Mouse (Mus musculus): ENCODE measurements around the gene Cep41. TPM values are rescaled to one million over a fixed set of nuclear protein-coding genes. Genes with fewer than 3 reads are reported as not detected.

Cep41 gene
- polyA plus RNA-seq, 1 experiment from 2014 or later: 22.1 TPM

DNA sequence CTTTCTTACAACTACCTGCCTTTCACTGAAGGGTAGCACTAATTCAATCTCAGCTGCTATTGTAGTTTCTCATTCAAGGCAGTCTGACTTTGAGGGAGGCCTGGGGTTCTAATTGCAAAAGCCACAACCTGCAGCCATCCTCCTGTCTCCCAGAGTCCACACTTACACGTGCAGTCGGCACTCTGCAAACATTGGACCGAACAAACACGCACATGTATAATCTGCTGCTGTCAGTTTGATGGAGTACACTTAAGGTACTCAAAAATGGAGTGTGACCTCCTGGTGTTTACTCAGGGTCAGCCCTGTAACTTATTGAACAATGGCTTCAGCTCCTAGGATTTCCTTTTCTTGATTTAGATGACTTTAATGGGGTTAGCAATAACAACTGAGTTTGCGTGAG, 14.0 kb downstream of the Cep41 start:
- H3K9me3 ChIP-seq: no peaks in the 10 kb centered on the region
- H3K4me1 ChIP-seq: peaks cover 85% of the 10 kb centered on the region
- H3K4me3 ChIP-seq: no peak overlapping the region
- H3K36me3 ChIP-seq (replicated peaks): peaks cover 7% of the 10 kb centered on the region; the same call in 1 of the 2 replicates
- peak overlapping the region; percentile 74 for H3K27ac ChIP-seq
- DNase-seq (ENCODE audit: extremely low spot score, low spot score): no peak
- no peaks in the 10 kb centered on the region for H3K27me3 ChIP-seq (ENCODE audit: poor library complexity, severe bottlenecking)
- WGBS: 82% methylated on average over 5 of the region's 5 CpGs

DNA sequence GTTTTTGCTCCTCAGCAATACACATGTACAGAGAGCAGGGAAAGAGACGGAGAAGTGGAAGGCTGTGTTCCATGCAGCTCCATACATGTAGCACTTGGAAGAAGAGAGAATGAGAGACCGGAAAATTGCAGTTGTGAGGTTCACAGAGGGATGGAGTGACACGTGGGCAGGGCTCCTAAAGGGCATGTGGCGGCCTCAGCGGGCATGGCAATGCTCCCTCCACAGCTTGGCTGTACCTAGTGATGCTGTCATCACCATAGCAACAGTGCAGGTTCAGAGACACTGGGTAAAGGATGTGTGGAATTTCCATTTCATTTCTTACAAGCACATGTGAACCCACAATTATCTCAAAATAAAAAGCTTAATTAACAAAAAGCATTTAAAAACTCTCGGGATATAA, 15.1 kb downstream of the Cep41 start:
- Histone ChIP-seq H3K9me3 (no peaks in the 10 kb centered on the region), H3K27ac (peak overlapping the region; percentile 75), H3K27me3 (ENCODE audit: poor library complexity, severe bottlenecking) (no peaks in the 10 kb centered on the region), H3K4me3 (no peak overlapping the region), H3K36me3 (replicated peaks) (peaks cover 7% of the 10 kb centered on the region; the same call in 1 of the 2 replicates), H3K4me1 (peaks cover 96% of the 10 kb centered on the region)
- DNase-seq (ENCODE audit: extremely low spot score, low spot score): no peak
- WGBS: 78% methylated on average over 6 of the region's 6 CpGs

DNA sequence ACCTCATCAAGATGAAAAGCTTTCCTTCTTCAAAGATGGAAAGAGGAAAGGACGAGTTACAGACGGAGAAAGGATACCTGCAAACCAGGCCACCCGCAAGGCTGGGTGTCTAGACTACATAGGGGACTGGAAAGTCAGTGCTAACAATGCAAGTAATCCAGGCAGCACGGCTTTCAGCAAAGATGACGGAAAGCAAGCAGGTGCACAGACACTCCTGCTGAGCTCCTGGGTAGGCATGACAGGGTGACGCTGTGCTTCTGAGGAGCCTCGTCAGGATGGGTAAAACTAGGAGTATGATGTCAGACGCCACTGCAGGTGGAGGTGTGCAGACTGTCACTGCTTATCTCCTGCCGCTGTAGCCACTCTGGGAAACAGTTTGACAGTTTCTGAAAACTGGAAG, 16.0 kb downstream of the Cep41 start:
- DNase-seq (ENCODE audit: extremely low spot score, low spot score): no peak
- H3K27ac ChIP-seq: peak overlapping the region; percentile 71
- WGBS: 74% methylated on average over 9 of the region's 9 CpGs
- H3K9me3 ChIP-seq: no peaks in the 10 kb centered on the region
- peaks cover 2% of the 10 kb centered on the region; the same call in 1 of the 2 replicates for H3K36me3 ChIP-seq (replicated peaks)
- H3K4me3 ChIP-seq: no peak overlapping the region
- H3K27me3 ChIP-seq (ENCODE audit: poor library complexity, severe bottlenecking): no peaks in the 10 kb centered on the region
- H3K4me1 ChIP-seq: peaks cover 96% of the 10 kb centered on the region

DNA sequence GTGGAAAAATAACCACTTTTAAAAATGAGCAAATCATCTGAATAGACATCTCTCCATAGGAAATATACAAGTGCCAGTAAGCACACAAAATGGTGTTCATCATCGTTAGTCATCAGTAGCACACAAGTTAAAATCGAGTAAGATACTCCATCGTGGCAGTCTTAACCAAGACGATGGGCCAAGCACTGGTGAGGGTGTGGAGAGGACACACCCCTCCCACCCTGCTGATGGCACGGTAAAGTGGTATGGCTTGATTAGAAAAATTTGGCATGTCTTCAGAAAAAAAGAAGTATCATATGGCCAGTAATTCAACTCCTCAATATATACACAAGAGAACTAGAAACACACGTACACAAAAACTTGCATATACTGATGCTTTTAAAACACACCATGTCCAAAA, 17.0 kb downstream of the Cep41 start:
- H3K9me3 ChIP-seq: no peaks in the 10 kb centered on the region
- H3K27ac ChIP-seq: peak overlapping the region; percentile 93
- no peak for DNase-seq (ENCODE audit: extremely low spot score, low spot score)
- WGBS: 86% methylated on average over 6 of the region's 6 CpGs
- peaks cover 2% of the 10 kb centered on the region; the same call in 1 of the 2 replicates for H3K36me3 ChIP-seq (replicated peaks)
- H3K4me3 ChIP-seq: no peak overlapping the region
- no peaks in the 10 kb centered on the region for H3K27me3 ChIP-seq (ENCODE audit: poor library complexity, severe bottlenecking)
- peaks cover 98% of the 10 kb centered on the region for H3K4me1 ChIP-seq

DNA sequence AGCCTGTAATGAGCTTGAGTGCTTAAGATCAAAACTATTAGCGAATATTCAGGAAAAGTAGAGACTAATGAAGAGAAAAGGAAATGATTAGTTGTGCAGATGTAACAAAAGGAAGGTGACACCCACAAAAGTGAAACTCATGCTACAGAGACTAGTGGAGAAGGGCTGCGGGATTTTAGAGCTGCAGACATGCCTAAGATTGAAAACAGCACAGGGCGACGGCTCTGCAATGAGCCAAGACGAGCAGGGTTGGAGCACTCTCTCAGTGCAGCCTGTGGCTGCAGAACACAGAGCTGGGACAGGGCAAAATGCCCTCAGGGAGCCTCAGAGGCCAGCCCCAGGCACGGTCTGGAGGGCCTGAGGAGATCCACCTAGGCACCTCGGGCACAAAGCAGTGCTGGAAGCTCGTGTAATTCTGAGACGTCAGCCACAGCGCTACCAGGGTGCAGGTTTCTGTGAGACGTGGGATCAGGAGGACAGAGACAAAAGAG, 18.2 kb downstream of the Cep41 start:
- 10% methylated on average over 11 of the region's 11 CpGs for WGBS
- no peaks in the 10 kb centered on the region for H3K27me3 ChIP-seq (ENCODE audit: poor library complexity, severe bottlenecking)
- DNase-seq (ENCODE audit: extremely low spot score, low spot score): peak; percentile 55
- H3K36me3 ChIP-seq (replicated peaks): peaks cover 2% of the 10 kb centered on the region; the same call in 1 of the 2 replicates
- peak overlapping the region; percentile 93 for H3K27ac ChIP-seq
- no peaks in the 10 kb centered on the region for H3K9me3 ChIP-seq
- H3K4me3 ChIP-seq: peak overlapping the region; percentile 28
- peaks cover 95% of the 10 kb centered on the region for H3K4me1 ChIP-seq

DNA sequence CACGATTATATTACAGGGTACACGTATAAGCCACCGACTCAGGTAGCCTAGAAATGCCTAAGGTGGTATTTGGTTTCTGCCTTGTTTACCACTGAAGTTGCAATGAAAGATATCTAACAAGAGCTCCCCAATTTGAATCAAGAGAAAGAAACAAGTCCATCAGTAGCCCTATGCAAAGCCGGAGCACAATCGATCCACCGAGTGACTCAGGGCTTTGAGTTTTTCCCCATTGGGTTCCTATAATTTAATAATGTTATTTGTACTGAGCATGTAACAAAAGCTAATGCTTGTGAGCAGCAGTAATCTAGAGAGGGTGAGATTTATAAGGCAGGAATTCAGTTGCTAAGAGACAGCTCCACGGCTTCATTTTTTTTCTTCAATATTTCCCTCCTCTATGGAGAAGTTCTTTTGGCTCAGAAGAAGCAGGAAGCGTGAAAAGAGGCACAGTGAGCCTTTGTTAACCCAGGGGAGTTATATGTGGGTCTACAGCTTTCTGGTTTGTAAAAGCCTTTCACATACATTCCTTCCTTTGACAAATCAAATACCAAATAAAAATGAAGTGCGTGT, 18.8 kb downstream of the Cep41 start:
- no peaks in the 10 kb centered on the region for H3K9me3 ChIP-seq
- H3K4me3 ChIP-seq: peak overlapping the region; percentile 28
- peak overlapping the region; percentile 93 for H3K27ac ChIP-seq
- 43% methylated on average over 9 of the region's 9 CpGs for WGBS
- H3K36me3 ChIP-seq (replicated peaks): 0 out of 2 replicates have a peak, but pooled peaks cover 2% of the 10 kb centered on the region
- peaks cover 94% of the 10 kb centered on the region for H3K4me1 ChIP-seq
- DNase-seq (ENCODE audit: extremely low spot score, low spot score): no peak
- peaks cover under 1% of the 10 kb centered on the region; the same call in 1 of the 2 replicates for H3K27me3 ChIP-seq (ENCODE audit: poor library complexity, severe bottlenecking)

DNA sequence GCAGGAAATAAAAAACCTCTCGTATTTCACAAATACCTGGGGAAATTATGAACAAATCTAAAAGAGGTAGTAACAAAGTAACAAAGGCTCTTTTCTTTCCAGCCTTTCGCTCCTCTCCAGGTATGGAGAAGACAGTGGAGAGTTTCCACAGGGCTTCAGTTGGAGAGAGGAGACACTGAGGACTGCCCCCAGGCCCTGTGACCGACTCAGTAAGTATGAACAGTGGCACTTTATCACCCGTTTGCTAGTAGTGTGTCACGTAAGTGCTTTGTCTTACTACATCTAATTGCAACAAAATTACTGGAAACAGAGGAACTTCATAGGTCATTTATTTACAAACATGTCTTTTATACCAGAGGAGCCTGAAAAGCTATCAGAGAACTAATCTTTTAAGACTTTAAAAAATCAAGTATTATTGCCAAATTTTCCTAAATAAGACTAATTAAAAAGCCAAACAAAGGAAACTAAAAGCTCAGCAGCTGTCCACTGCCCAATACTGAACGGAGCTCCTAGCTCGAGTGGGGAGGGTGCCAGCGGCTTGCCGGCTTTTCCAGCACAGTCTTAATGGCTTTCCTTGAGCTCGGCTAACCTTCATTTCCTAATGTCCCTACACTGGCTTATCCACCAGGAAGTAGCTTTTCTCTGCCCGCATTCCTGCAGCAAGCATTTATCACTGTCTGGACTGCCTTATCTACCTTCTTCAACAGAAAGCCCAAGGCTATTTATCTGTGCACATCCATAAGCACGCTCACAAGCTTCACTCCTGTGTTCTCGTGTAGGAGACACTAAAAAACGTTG, 19.6 kb downstream of the Cep41 start:
- Histone ChIP-seq H3K36me3 (replicated peaks) (no peaks in the 10 kb centered on the region), H3K27me3 (ENCODE audit: poor library complexity, severe bottlenecking) (peaks cover 9% of the 10 kb centered on the region), H3K4me1 (peaks cover 94% of the 10 kb centered on the region), H3K27ac (peak overlapping the region; percentile 93), H3K9me3 (no peaks in the 10 kb centered on the region), H3K4me3 (peak overlapping the region; percentile 16; the same call in 1 of the 2 replicates)
- no peak for DNase-seq (ENCODE audit: extremely low spot score, low spot score)
- 30% methylated on average over 14 of the region's 14 CpGs for WGBS

DNA sequence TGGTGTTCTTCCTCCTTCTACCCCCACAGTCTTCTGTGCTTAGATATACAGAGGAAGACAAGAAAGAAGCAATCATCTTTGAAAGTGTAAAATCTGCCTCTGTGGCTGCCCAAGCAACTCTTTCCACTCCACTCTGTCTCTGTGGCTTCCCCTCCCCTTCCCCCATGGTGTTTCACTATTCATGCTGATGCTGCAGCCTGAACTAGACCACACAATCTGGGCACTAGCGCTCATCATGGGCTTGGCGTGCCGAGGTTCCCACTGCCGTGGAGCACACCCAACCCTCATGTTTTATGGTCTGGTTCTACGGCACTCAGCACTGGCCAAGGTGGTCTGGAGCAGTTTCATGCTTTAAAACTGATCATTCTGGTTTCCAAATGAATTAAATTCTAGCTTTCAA, 21.9 kb downstream of the Cep41 start:
- DNase-seq (ENCODE audit: extremely low spot score, low spot score): no peak
- peaks cover 9% of the 10 kb centered on the region for H3K27me3 ChIP-seq (ENCODE audit: poor library complexity, severe bottlenecking)
- no peak overlapping the region for H3K4me3 ChIP-seq
- H3K27ac ChIP-seq: peak overlapping the region; percentile 78
- no peaks in the 10 kb centered on the region for H3K9me3 ChIP-seq
- H3K4me1 ChIP-seq: peaks cover 94% of the 10 kb centered on the region
- H3K36me3 ChIP-seq (replicated peaks): no peaks in the 10 kb centered on the region
- 83% methylated on average over 5 of the region's 5 CpGs for WGBS

DNA sequence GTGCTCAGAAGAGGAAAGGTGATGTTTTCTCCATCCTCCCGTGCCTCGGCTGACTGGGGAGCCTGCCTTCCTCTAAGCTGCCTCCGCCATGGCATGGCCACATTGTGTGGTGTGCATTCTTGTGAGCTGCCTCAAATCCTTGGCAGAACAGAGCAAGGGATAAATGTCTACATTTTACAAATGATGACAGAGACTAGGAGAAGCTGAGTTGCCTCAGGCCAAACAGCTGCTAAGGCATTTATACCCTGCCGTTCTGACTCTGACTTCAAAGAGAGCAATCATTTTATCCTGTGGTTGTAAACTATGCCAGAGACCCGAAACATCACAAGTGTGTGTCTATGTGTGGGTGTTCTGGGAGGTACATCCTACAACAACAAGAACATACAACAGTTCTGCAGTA, 26.0 kb downstream of the Cep41 start:
- peaks cover 81% of the 10 kb centered on the region for H3K4me1 ChIP-seq
- H3K27ac ChIP-seq: peak overlapping the region; percentile 77
- no peak overlapping the region for H3K4me3 ChIP-seq
- H3K36me3 ChIP-seq (replicated peaks): no peaks in the 10 kb centered on the region
- 46% methylated on average over 5 of the region's 5 CpGs for WGBS
- no peak for DNase-seq (ENCODE audit: extremely low spot score, low spot score)
- peaks cover 9% of the 10 kb centered on the region for H3K27me3 ChIP-seq (ENCODE audit: poor library complexity, severe bottlenecking)
- H3K9me3 ChIP-seq: no peaks in the 10 kb centered on the region

DNA sequence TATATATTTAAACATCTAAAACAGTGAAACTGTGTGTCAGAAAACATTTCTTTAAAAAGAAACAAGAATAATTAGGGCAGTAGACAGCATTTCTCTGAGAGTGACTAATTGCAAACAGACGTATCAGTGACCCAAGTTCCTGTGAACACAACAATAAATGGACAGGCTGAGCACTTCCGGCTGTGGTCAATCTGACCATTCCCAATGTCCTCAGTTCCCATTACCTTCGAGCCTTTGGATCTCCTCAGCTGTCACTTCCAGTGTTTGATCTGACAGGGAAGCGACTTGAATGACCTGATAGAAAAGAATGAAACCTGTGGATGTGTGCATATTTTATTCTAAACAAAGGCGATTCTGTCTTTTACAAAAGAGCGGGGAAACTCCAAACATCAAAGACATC, 27.5 kb downstream of the Cep41 start:
- Histone ChIP-seq H3K27me3 (ENCODE audit: poor library complexity, severe bottlenecking) (peaks cover 9% of the 10 kb centered on the region), H3K4me1 (peaks cover 78% of the 10 kb centered on the region), H3K4me3 (no peak overlapping the region), H3K9me3 (no peaks in the 10 kb centered on the region), H3K27ac (peak overlapping the region; percentile 82), H3K36me3 (replicated peaks) (no peaks in the 10 kb centered on the region)
- WGBS: 40% methylated on average over 6 of the region's 6 CpGs
- no peak for DNase-seq (ENCODE audit: extremely low spot score, low spot score)

DNA sequence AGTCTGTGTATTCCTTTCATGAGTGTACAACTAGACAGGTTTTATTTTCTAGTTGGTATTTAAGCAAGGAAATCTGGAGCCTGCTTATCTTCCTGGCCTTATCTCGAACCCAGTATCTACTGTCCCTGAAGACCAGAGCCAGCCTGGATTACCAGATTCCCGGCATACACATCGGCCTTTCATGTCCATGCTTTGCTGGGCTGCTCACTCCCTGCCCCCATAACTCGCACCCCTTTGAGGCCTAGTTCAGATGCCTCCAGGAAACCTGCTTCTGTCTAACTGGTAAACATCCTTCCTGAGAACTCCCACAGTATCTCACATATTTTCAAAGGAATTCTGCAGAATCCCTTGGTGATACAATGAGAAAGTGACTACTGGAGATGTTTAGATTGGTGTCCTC, 28.3 kb downstream of the Cep41 start:
- peak overlapping the region; percentile 82 for H3K27ac ChIP-seq
- no peak for DNase-seq (ENCODE audit: extremely low spot score, low spot score)
- peaks cover 9% of the 10 kb centered on the region for H3K27me3 ChIP-seq (ENCODE audit: poor library complexity, severe bottlenecking)
- H3K4me3 ChIP-seq: no peak overlapping the region
- peaks cover 84% of the 10 kb centered on the region for H3K4me1 ChIP-seq
- H3K9me3 ChIP-seq: no peaks in the 10 kb centered on the region
- H3K36me3 ChIP-seq (replicated peaks): peaks cover 4% of the 10 kb centered on the region; the same call in 1 of the 2 replicates
- 49% methylated on average over 4 of the region's 4 CpGs for WGBS

DNA sequence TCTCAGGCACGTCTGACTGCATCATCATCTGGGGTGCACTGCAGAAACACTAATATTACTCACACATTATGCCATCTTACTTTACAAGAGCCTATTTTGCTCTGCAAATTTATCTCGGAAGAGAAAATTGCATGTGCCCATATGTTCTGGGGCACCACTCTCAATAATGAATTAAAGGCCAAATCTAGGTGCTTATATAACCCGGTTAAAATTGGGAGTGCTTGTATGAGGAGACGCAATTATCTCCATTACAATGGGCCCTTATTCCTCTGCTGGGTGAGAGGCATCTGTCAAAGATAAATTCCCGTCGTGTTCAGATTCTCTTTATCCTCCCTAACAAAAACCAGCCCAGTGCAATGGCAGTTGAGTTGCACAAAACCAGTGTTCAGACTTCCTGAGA, 28.8 kb downstream of the Cep41 start:
- peaks cover 83% of the 10 kb centered on the region for H3K4me1 ChIP-seq
- WGBS: 36% methylated on average over 6 of the region's 6 CpGs
- no peak for DNase-seq (ENCODE audit: extremely low spot score, low spot score)
- no peak overlapping the region for H3K4me3 ChIP-seq
- H3K9me3 ChIP-seq: no peaks in the 10 kb centered on the region
- peak overlapping the region; percentile 82 for H3K27ac ChIP-seq
- peaks cover 6% of the 10 kb centered on the region; the same call in 1 of the 2 replicates for H3K36me3 ChIP-seq (replicated peaks)
- peaks cover 8% of the 10 kb centered on the region for H3K27me3 ChIP-seq (ENCODE audit: poor library complexity, severe bottlenecking)

DNA sequence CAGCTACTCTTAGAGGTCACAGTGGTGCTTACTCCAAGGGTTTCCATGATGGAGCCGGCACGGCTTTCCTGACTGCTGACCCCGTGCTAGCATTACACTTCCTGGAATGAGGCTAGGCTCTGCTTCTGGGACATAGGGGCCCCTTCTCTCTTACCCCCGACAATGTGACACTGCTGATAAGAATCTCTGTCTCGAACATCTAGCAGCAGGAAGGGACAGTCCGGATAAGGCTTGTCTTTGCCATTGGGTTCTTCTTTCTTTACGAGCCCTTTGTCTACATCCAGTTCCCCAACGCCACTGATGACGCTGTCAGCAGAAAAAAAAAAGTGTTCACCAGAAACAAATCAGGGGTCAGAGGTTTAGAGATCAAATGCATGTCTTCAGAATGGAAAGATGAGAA, 34.9 kb downstream of the Cep41 start:
- H3K4me3 ChIP-seq: no peak overlapping the region
- DNase-seq (ENCODE audit: extremely low spot score, low spot score): no peak
- 82% methylated on average over 9 of the region's 9 CpGs for WGBS
- H3K27ac ChIP-seq: peak overlapping the region; percentile 64
- no peaks in the 10 kb centered on the region for H3K9me3 ChIP-seq
- peaks cover 4% of the 10 kb centered on the region for H3K27me3 ChIP-seq (ENCODE audit: poor library complexity, severe bottlenecking)
- peaks cover 29% of the 10 kb centered on the region for H3K36me3 ChIP-seq (replicated peaks)
- H3K4me1 ChIP-seq: peaks cover 70% of the 10 kb centered on the region
